Mouse (Mus musculus) embryonic facial prominence, embryonic 14.5 days (tissue): ENCODE measurements around the gene Ptbp1. TPM values are rescaled to one million over a fixed set of nuclear protein-coding genes. Genes with fewer than 3 reads are reported as not detected.

Experiments used
- ATAC-seq: fragments of 200-750 bp; cut with Nextera tagmentation; 2 replicates; pipeline ENCODE4 v1.8.0; 2017; ENCODE audit warnings: low read depth, moderate number of reproducible peaks, moderate TSS enrichment
- DNase-seq: peaks from one replicate; pipeline ENCODE4 v3.0.0-alpha.2; 2015; ENCODE audit warnings: low spot score
- H3K27ac ChIP-seq: fragments of 300-500 bp; sonication (generic); replicated peaks from 2 replicates; pipeline ENCODE4 v1.5.1; 2014; ENCODE audit warnings: low read depth, mild to moderate bottlenecking, low read length, moderate library complexity
- H3K27me3 ChIP-seq: fragments of 300-500 bp; sonication (generic); replicated peaks from 2 replicates; pipeline ENCODE4 v1.6.1; 2014; ENCODE audit warnings: low read length; ENCODE audit not compliant: control insufficient read depth, insufficient read depth
- H3K36me3 ChIP-seq: fragments of 300-500 bp; sonication (generic); 2 replicates; pipeline ENCODE4 v1.6.1; 2014; ENCODE audit warnings: low read length, mixed read lengths; ENCODE audit not compliant: control insufficient read depth, insufficient read depth
- H3K4me1 ChIP-seq: fragments of 300-500 bp; sonication (generic); 2 replicates; pipeline ENCODE4 v1.6.1; 2014; ENCODE audit warnings: antibody characterized with exemption, low read length; ENCODE audit not compliant: control insufficient read depth, insufficient read depth
- H3K4me2 ChIP-seq: fragments of 300-500 bp; sonication (generic); 2 replicates; pipeline ENCODE4 v1.6.1; 2014; ENCODE audit warnings: low read depth, mild to moderate bottlenecking, low read length, moderate library complexity, mixed read lengths
- H3K4me3 ChIP-seq: fragments of 300-500 bp; sonication (generic); 2 replicates; pipeline ENCODE4 v1.5.1; 2014; ENCODE audit warnings: low read depth, mild to moderate bottlenecking, low read length
- H3K9ac ChIP-seq: fragments of 300-500 bp; sonication (generic); 2 replicates; pipeline ENCODE4 v1.6.1; 2014; ENCODE audit warnings: low read depth, mild to moderate bottlenecking, low read length, moderate library complexity, mixed read lengths
- H3K9me3 ChIP-seq: fragments of 300-500 bp; sonication (generic); 2 replicates; pipeline ENCODE4 v1.6.1; 2016; ENCODE audit warnings: low read length; ENCODE audit not compliant: control insufficient read depth
- WGBS: fragments of 180-500 bp; shearing (Covaris S2); extraction: QIAGEN DNeasy Blood & Tissue Kit; methylation state at CpG from one replicate; pipeline ENCODE4 v1.1.7; 2014; 5-methylcytosine and 5-hydroxymethylcytosine counted together
- polyA plus RNA-seq: library from polyadenylated mRNA; unstranded; fragments of >200 nt; fragmentation: Nextera tagmentation; extraction: Ambion mirVana; gene quantifications from 2 replicates; pipeline ENCODE4 v1.2.1, GENCODE M21; 2014

Ptbp1 gene
- polyA plus RNA-seq, 1 experiment from 2014 or later: 198 TPM

- Histone ChIP-seq H3K27ac (no peak overlapping the region), H3K27me3 (no peaks in the 10 kb centered on the region), H3K9me3 (no peaks in the 10 kb centered on the region), H3K9ac (no peak overlapping the region), H3K36me3 (peaks cover 11% of the 10 kb centered on the region), H3K4me1 (peaks cover 10% of the 10 kb centered on the region), H3K4me2 (no peak overlapping the region), H3K4me3 (no peak overlapping the region)
- ATAC-seq (no peak), DNase-seq (no peak)
- WGBS: 61% methylated on average over 6 of the region's 6 CpGs
Observed at GRCm38 (mm10) chr10:79824413-79824812, 29.8 kb upstream of the Ptbp1 start.

- Histone ChIP-seq H3K4me3 (no peak overlapping the region), H3K9ac (no peak overlapping the region), H3K36me3 (no peaks in the 10 kb centered on the region), H3K4me2 (no peak overlapping the region), H3K9me3 (no peaks in the 10 kb centered on the region), H3K27me3 (no peaks in the 10 kb centered on the region), H3K4me1 (no peaks in the 10 kb centered on the region), H3K27ac (no peak overlapping the region)
- DNase-seq (no peak), ATAC-seq (no peak)
- 69% methylated on average over 1 of the region's 3 CpGs for WGBS
Observed at GRCm38 (mm10) chr10:79831583-79831982, 22.6 kb upstream of the Ptbp1 start.

GRCm38 (mm10) chr10:79832026-79832785, 22.0 kb upstream of the Ptbp1 start:
- ATAC-seq: no peak
- no peak overlapping the region for H3K9ac ChIP-seq
- H3K4me1 ChIP-seq: no peaks in the 10 kb centered on the region
- H3K27ac ChIP-seq: no peak overlapping the region
- H3K9me3 ChIP-seq: no peaks in the 10 kb centered on the region
- DNase-seq: no peak
- H3K4me3 ChIP-seq: no peak overlapping the region
- no peaks in the 10 kb centered on the region for H3K27me3 ChIP-seq
- WGBS: 53% methylated on average over 7 of the region's 7 CpGs
- no peak overlapping the region for H3K4me2 ChIP-seq
- H3K36me3 ChIP-seq: no peaks in the 10 kb centered on the region

GRCm38 (mm10) chr10:79832786-79833181, 21.4 kb upstream of the Ptbp1 start:
- H3K27me3 ChIP-seq: no peaks in the 10 kb centered on the region
- WGBS: 72% methylated on average over 9 of the region's 9 CpGs
- H3K9ac ChIP-seq: no peak overlapping the region
- no peaks in the 10 kb centered on the region for H3K9me3 ChIP-seq
- ATAC-seq (no peak), DNase-seq (no peak)
- no peaks in the 10 kb centered on the region for H3K36me3 ChIP-seq
- no peak overlapping the region for H3K4me3 ChIP-seq
- no peak overlapping the region for H3K27ac ChIP-seq
- no peak overlapping the region for H3K4me2 ChIP-seq
- no peaks in the 10 kb centered on the region for H3K4me1 ChIP-seq

GRCm38 (mm10) chr10:79834769-79835398, 19.3 kb upstream of the Ptbp1 start:
- ATAC-seq: peak; percentile 70
- no peak overlapping the region for H3K4me2 ChIP-seq

GRCm38 (mm10) chr10:79836918-79837317, 17.3 kb upstream of the Ptbp1 start:
- Histone ChIP-seq H3K36me3 (no peaks in the 10 kb centered on the region), H3K4me1 (peaks cover 9% of the 10 kb centered on the region; the same call in 1 of the 2 replicates), H3K27ac (no peak overlapping the region), H3K4me3 (no peak overlapping the region), H3K9ac (no peak overlapping the region), H3K27me3 (no peaks in the 10 kb centered on the region), H3K9me3 (no peaks in the 10 kb centered on the region), H3K4me2 (no peak overlapping the region)
- no peak for ATAC-seq
- 97% methylated on average over 3 of the region's 3 CpGs for WGBS
- no peak for DNase-seq

More at GRCm38 (mm10) chr10:79834769-79835398, 19.3 kb upstream of the Ptbp1 start:
- H3K36me3 ChIP-seq: no peaks in the 10 kb centered on the region
- no peak overlapping the region for H3K9ac ChIP-seq
- no peaks in the 10 kb centered on the region for H3K4me1 ChIP-seq
- no peaks in the 10 kb centered on the region for H3K9me3 ChIP-seq
- no peaks in the 10 kb centered on the region for H3K27me3 ChIP-seq
- peak; percentile 72 for DNase-seq
- no peak overlapping the region for H3K27ac ChIP-seq
- 24% methylated on average over 9 of the region's 9 CpGs for WGBS
- H3K4me3 ChIP-seq: no peak overlapping the region

- WGBS: 58% methylated on average over 2 of the region's 2 CpGs
- Histone ChIP-seq H3K27me3 (no peaks in the 10 kb centered on the region), H3K9me3 (no peaks in the 10 kb centered on the region), H3K4me1 (peaks cover 13% of the 10 kb centered on the region), H3K9ac (no peak overlapping the region), H3K4me3 (no peak overlapping the region), H3K36me3 (no peaks in the 10 kb centered on the region), H3K4me2 (no peak overlapping the region), H3K27ac (no peak overlapping the region)
- ATAC-seq (no peak), DNase-seq (no peak)
Observed at GRCm38 (mm10) chr10:79838151-79838550, 16.1 kb upstream of the Ptbp1 start.

- no peak overlapping the region for H3K4me3 ChIP-seq
- peak overlapping the region; percentile 95 for H3K27ac ChIP-seq
- no peak overlapping the region for H3K9ac ChIP-seq
- DNase-seq: no peak
- no peak for ATAC-seq
- WGBS: 87% methylated on average over 3 of the region's 3 CpGs
- H3K9me3 ChIP-seq: no peaks in the 10 kb centered on the region
- H3K27me3 ChIP-seq: no peaks in the 10 kb centered on the region
- peak overlapping the region; percentile 76 for H3K4me2 ChIP-seq
- H3K36me3 ChIP-seq: no peaks in the 10 kb centered on the region
- H3K4me1 ChIP-seq: peaks cover 21% of the 10 kb centered on the region
Observed at GRCm38 (mm10) chr10:79840091-79840490, 14.1 kb upstream of the Ptbp1 start.
